Mouse (Mus musculus): ENCODE measurements at regions not wholly inside any gene's neighbourhood (a gene's known extent, or its start where the extent isn't known, plus 50 kb on each side); places are given as distances from the start of the nearest gene placed in this dataset.
A peak's percentile ranks its signal among the peaks of the same experiment; 100 is the strongest.

GRCm38 (mm10) chr6:144940871-144941380, 135.1 kb downstream of the Bcat1 start:
- 94% methylated on average over 14 of the region's 14 CpGs for WGBS
- no peaks in the 10 kb centered on the region for H3K27me3 ChIP-seq

GRCm38 (mm10) chr6:144938613-144939236, 137.3 kb downstream of the Bcat1 start:
- WGBS: 71% methylated on average over 12 of the region's 12 CpGs
- no peak; the same call in 1 of the 2 replicates for ATAC-seq (ENCODE audit: low FRiP score)
- peak overlapping the region; percentile 12; the same call in 1 of the 2 replicates for H3K27ac ChIP-seq
- no peaks in the 10 kb centered on the region for H3K36me3 ChIP-seq
- H3K9me3 ChIP-seq (replicated peaks): no peaks in the 10 kb centered on the region
- H3K9ac ChIP-seq: no peak overlapping the region
- no peaks in the 10 kb centered on the region for H3K27me3 ChIP-seq
- peaks cover 3% of the 10 kb centered on the region; the same call in 1 of the 2 replicates for H3K4me1 ChIP-seq
- no peak overlapping the region for H3K4me3 ChIP-seq
- H3K4me2 ChIP-seq (replicated peaks): no peak overlapping the region

More at GRCm38 (mm10) chr6:144940871-144941380, 135.1 kb downstream of the Bcat1 start:
- peaks cover 21% of the 10 kb centered on the region for H3K4me1 ChIP-seq
- no peak overlapping the region for H3K4me3 ChIP-seq
- H3K9me3 ChIP-seq (replicated peaks): no peaks in the 10 kb centered on the region
- no peak for ATAC-seq (ENCODE audit: low FRiP score)
- no peaks in the 10 kb centered on the region for H3K36me3 ChIP-seq
- H3K9ac ChIP-seq: no peak overlapping the region
- no peak overlapping the region for H3K4me2 ChIP-seq (replicated peaks)
- H3K27ac ChIP-seq: no peak overlapping the region

- no peak for ATAC-seq (ENCODE audit: low FRiP score)
- no peaks in the 10 kb centered on the region for H3K27me3 ChIP-seq
- no peaks in the 10 kb centered on the region for H3K36me3 ChIP-seq
- no peak overlapping the region for H3K27ac ChIP-seq
- 63% methylated on average over 7 of the region's 7 CpGs for WGBS
- no peak overlapping the region for H3K4me2 ChIP-seq (replicated peaks)
- no peak overlapping the region for H3K9ac ChIP-seq
- H3K4me1 ChIP-seq: peaks cover 3% of the 10 kb centered on the region; the same call in 1 of the 2 replicates
- no peak overlapping the region for H3K4me3 ChIP-seq
- peaks cover 6% of the 10 kb centered on the region for H3K9me3 ChIP-seq (replicated peaks)
Observed at GRCm38 (mm10) chr6:144937211-144937610, 138.8 kb downstream of the Bcat1 start.

GRCm38 (mm10) chr6:144933722-144934235, 142.2 kb downstream of the Bcat1 start:
- H3K9ac ChIP-seq: no peak overlapping the region
- no peak overlapping the region for H3K27ac ChIP-seq
- no peaks in the 10 kb centered on the region for H3K36me3 ChIP-seq
- peaks cover 6% of the 10 kb centered on the region for H3K9me3 ChIP-seq (replicated peaks)
- WGBS: 77% methylated on average over 6 of the region's 6 CpGs
- no peak overlapping the region for H3K4me3 ChIP-seq
- no peaks in the 10 kb centered on the region for H3K27me3 ChIP-seq
- H3K4me2 ChIP-seq (replicated peaks): no peak overlapping the region
- ATAC-seq (ENCODE audit: low FRiP score): no peak
- H3K4me1 ChIP-seq: no peaks in the 10 kb centered on the region

- H3K4me2 ChIP-seq (replicated peaks): no peak overlapping the region
- no peaks in the 10 kb centered on the region for H3K27me3 ChIP-seq
- ATAC-seq (ENCODE audit: low FRiP score): no peak
- H3K9me3 ChIP-seq (replicated peaks): peaks cover 6% of the 10 kb centered on the region
- H3K36me3 ChIP-seq: no peaks in the 10 kb centered on the region
- no peaks in the 10 kb centered on the region for H3K4me1 ChIP-seq
- H3K4me3 ChIP-seq: no peak overlapping the region
- 85% methylated on average over 7 of the region's 7 CpGs for WGBS
- no peak overlapping the region for H3K27ac ChIP-seq
- H3K9ac ChIP-seq: no peak overlapping the region
Observed at GRCm38 (mm10) chr6:144932402-144932801, 143.6 kb downstream of the Bcat1 start.

- H3K36me3 ChIP-seq: no peaks in the 10 kb centered on the region
- no peak overlapping the region for H3K27ac ChIP-seq
- H3K9me3 ChIP-seq (replicated peaks): peaks cover 6% of the 10 kb centered on the region
- no peak overlapping the region for H3K4me3 ChIP-seq
- H3K4me1 ChIP-seq: no peaks in the 10 kb centered on the region
- H3K27me3 ChIP-seq: no peaks in the 10 kb centered on the region
- ATAC-seq (ENCODE audit: low FRiP score): no peak
- no peak overlapping the region for H3K9ac ChIP-seq
- H3K4me2 ChIP-seq (replicated peaks): no peak overlapping the region
- 62% methylated on average over 4 of the region's 4 CpGs for WGBS
Observed at GRCm38 (mm10) chr6:144929959-144930358, 146.0 kb downstream of the Bcat1 start.

- Histone ChIP-seq H3K27me3 (no peaks in the 10 kb centered on the region), H3K4me2 (replicated peaks) (no peak overlapping the region), H3K4me1 (no peaks in the 10 kb centered on the region), H3K36me3 (no peaks in the 10 kb centered on the region), H3K4me3 (no peak overlapping the region), H3K9me3 (replicated peaks) (peaks cover 6% of the 10 kb centered on the region), H3K27ac (no peak overlapping the region), H3K9ac (no peak overlapping the region)
- no peak for ATAC-seq (ENCODE audit: low FRiP score)
- WGBS: 77% methylated on average over 5 of the region's 5 CpGs
Observed at GRCm38 (mm10) chr6:144929262-144929855, 146.6 kb downstream of the Bcat1 start.

GRCm38 (mm10) chr6:144927599-144927998, 145.8 kb upstream of the Sox5 start:
- Histone ChIP-seq H3K4me3 (no peak overlapping the region), H3K9ac (no peak overlapping the region), H3K27me3 (no peaks in the 10 kb centered on the region), H3K4me2 (replicated peaks) (no peak overlapping the region), H3K4me1 (no peaks in the 10 kb centered on the region), H3K9me3 (replicated peaks) (peaks cover 4% of the 10 kb centered on the region), H3K27ac (no peak overlapping the region), H3K36me3 (no peaks in the 10 kb centered on the region)
- 76% methylated on average over 6 of the region's 6 CpGs for WGBS
- ATAC-seq (ENCODE audit: low FRiP score): no peak

- H3K4me3 ChIP-seq: no peak overlapping the region
- H3K27me3 ChIP-seq: no peaks in the 10 kb centered on the region
- H3K4me2 ChIP-seq (replicated peaks): no peak overlapping the region
- H3K27ac ChIP-seq: no peak overlapping the region
- H3K4me1 ChIP-seq: no peaks in the 10 kb centered on the region
- no peaks in the 10 kb centered on the region for H3K9me3 ChIP-seq (replicated peaks)
- no peaks in the 10 kb centered on the region for H3K36me3 ChIP-seq
- no peak overlapping the region for H3K9ac ChIP-seq
- 85% methylated on average over 3 of the region's 3 CpGs for WGBS
- no peak for ATAC-seq (ENCODE audit: low FRiP score)
Observed at GRCm38 (mm10) chr6:144922762-144923161, 141.0 kb upstream of the Sox5 start.

GRCm38 (mm10) chr6:144919750-144920149, 138.0 kb upstream of the Sox5 start:
- no peak for ATAC-seq (ENCODE audit: low FRiP score)
- H3K27me3 ChIP-seq: no peaks in the 10 kb centered on the region

GRCm38 (mm10) chr6:144917128-144917527, 135.4 kb upstream of the Sox5 start:
- 0 out of 2 replicates have a peak, but pooled peaks cover 3% of the 10 kb centered on the region for H3K4me1 ChIP-seq
- ATAC-seq (ENCODE audit: low FRiP score): no peak
- H3K9ac ChIP-seq: no peak overlapping the region
- no peak overlapping the region for H3K27ac ChIP-seq
- no peak overlapping the region for H3K4me3 ChIP-seq
- H3K27me3 ChIP-seq: no peaks in the 10 kb centered on the region
- no peak overlapping the region for H3K4me2 ChIP-seq (replicated peaks)
- H3K9me3 ChIP-seq (replicated peaks): no peaks in the 10 kb centered on the region
- no peaks in the 10 kb centered on the region for H3K36me3 ChIP-seq
- 51% methylated on average over 8 of the region's 8 CpGs for WGBS

More at GRCm38 (mm10) chr6:144919750-144920149, 138.0 kb upstream of the Sox5 start:
- Histone ChIP-seq H3K4me3 (no peak overlapping the region), H3K4me2 (replicated peaks) (no peak overlapping the region), H3K36me3 (no peaks in the 10 kb centered on the region), H3K9me3 (replicated peaks) (no peaks in the 10 kb centered on the region), H3K4me1 (0 out of 2 replicates have a peak, but pooled peaks cover 3% of the 10 kb centered on the region), H3K9ac (no peak overlapping the region), H3K27ac (no peak overlapping the region)
- WGBS: 53% methylated on average over 5 of the region's 5 CpGs

- no peaks in the 10 kb centered on the region for H3K36me3 ChIP-seq
- no peak for ATAC-seq (ENCODE audit: low FRiP score)
- no peak overlapping the region for H3K9ac ChIP-seq
- H3K4me1 ChIP-seq: no peaks in the 10 kb centered on the region
- WGBS: 69% methylated on average over 7 of the region's 7 CpGs
- no peak overlapping the region for H3K4me2 ChIP-seq (replicated peaks)
- no peak overlapping the region for H3K4me3 ChIP-seq
- H3K27ac ChIP-seq: no peak overlapping the region
- no peaks in the 10 kb centered on the region for H3K27me3 ChIP-seq
- H3K9me3 ChIP-seq (replicated peaks): no peaks in the 10 kb centered on the region
Observed at GRCm38 (mm10) chr6:144911781-144912180, 130.0 kb upstream of the Sox5 start.

All from hindbrain, embryonic 12.5 days (tissue).